Mouse (Mus musculus) stomach, postnatal 0 days (tissue): Measurements from ENCODE around the gene Vamp8. TPM values are rescaled to one million over a fixed set of nuclear protein-coding genes. Genes with fewer than 3 reads are reported as not detected.

Experiments used
- ATAC-seq: fragments of 200-750 bp; cut with Nextera tagmentation; 2 replicates; pipeline ENCODE4 v1.8.0; 2017; ENCODE audit not compliant: low FRiP score, low TSS enrichment
- DNase-seq: peaks from one replicate; pipeline ENCODE4 v3.0.0-alpha.2; 2016; ENCODE audit warnings: low spot score
- H3K27ac ChIP-seq: fragments of 300-500 bp; sonication (generic); replicated peaks from 2 replicates; pipeline ENCODE4 v1.5.1; 2014; ENCODE audit warnings: mild to moderate bottlenecking, control low read depth
- H3K27me3 ChIP-seq: fragments of 300-500 bp; sonication (generic); 2 replicates; pipeline ENCODE4 v1.6.1; 2014; ENCODE audit warnings: low read length; ENCODE audit not compliant: control insufficient read depth, insufficient read depth
- H3K36me3 ChIP-seq: fragments of 300-500 bp; sonication (generic); 2 replicates; pipeline ENCODE4 v1.6.1; 2014; ENCODE audit warnings: low read length, mixed read lengths; ENCODE audit not compliant: control insufficient read depth, insufficient read depth
- H3K4me1 ChIP-seq: fragments of 300-500 bp; sonication (generic); replicated peaks from 2 replicates; pipeline ENCODE4 v1.6.1; 2014; ENCODE audit warnings: antibody characterized with exemption; ENCODE audit not compliant: control insufficient read depth, insufficient read depth
- H3K4me2 ChIP-seq: fragments of 300-500 bp; sonication (generic); replicated peaks from 2 replicates; pipeline ENCODE4 v1.6.1; 2014; ENCODE audit warnings: low read depth, mild to moderate bottlenecking, control low read depth, moderate library complexity
- H3K4me3 ChIP-seq: fragments of 300-500 bp; sonication (generic); 2 replicates; pipeline ENCODE4 v1.5.1; 2014; ENCODE audit warnings: low read depth, low read length, control low read depth
- H3K9ac ChIP-seq: fragments of 300-500 bp; sonication (generic); 2 replicates; pipeline ENCODE4 v1.6.1; 2014; ENCODE audit warnings: mild to moderate bottlenecking, low read length, control low read depth, mixed read lengths
- H3K9me3 ChIP-seq: fragments of 300-500 bp; sonication (generic); 2 replicates; pipeline ENCODE4 v1.6.1; 2016; ENCODE audit warnings: low read length; ENCODE audit not compliant: control insufficient read depth
- CTCF ChIP-seq: IDR thresholded peaks from 2 replicates; pipeline ENCODE4 v1.5.1; 2016; ENCODE audit warnings: antibody characterized with exemption, low read depth, mild to moderate bottlenecking, moderate library complexity
- EP300 ChIP-seq: optimal IDR thresholded peaks from 2 replicates; pipeline ENCODE3; 2016; ENCODE audit warnings: antibody characterized with exemption
- WGBS: fragments of 180-500 bp; shearing (Covaris S2); extraction: QIAGEN DNeasy Blood & Tissue Kit; methylation state at CpG from one replicate; pipeline ENCODE4 v1.1.7; 2014; 5-methylcytosine and 5-hydroxymethylcytosine counted together
- polyA plus RNA-seq: library from polyadenylated mRNA; unstranded; fragments of >200 nt; fragmentation: Nextera tagmentation; extraction: Ambion mirVana; gene quantifications from 2 replicates; pipeline ENCODE4 v1.2.1, GENCODE M21; 2015

The Vamp8 gene
- polyA plus RNA-seq, 1 experiment from 2014 or later = 368 TPM

GRCm38 (mm10) chr6:72367460-72367974 lies 23.0 kb downstream of the Vamp8 start:
- no peak for ATAC-seq
- no peak overlapping the region for H3K9ac ChIP-seq
- 81% methylated on average over 4 of the region's 4 CpGs for WGBS
- H3K9me3 ChIP-seq = no peaks in the 10 kb centered on the region
- no peak for DNase-seq
- H3K4me2 ChIP-seq = no peak overlapping the region
- H3K36me3 ChIP-seq = no peaks in the 10 kb centered on the region
- H3K27ac ChIP-seq = no peak overlapping the region
- no peaks in the 10 kb centered on the region for H3K27me3 ChIP-seq
- no peak overlapping the region for H3K4me3 ChIP-seq
- TF ChIP-seq CTCF (no peak), EP300 (no peak)
- peaks cover 6% of the 10 kb centered on the region; the same call in 1 of the 2 replicates for H3K4me1 ChIP-seq

GRCm38 (mm10) chr6:72366844-72367443 lies 23.6 kb downstream of the Vamp8 start, which contains the start of gene Rnf181:
TSS of gene Rnf181 (minus strand) at chr6:72366956.
- Histone ChIP-seq H3K36me3 (no peaks in the 10 kb centered on the region), H3K27me3 (no peaks in the 10 kb centered on the region), H3K27ac (no peak within 1 kb of the TSS), H3K4me2 (no peak within 1 kb of the TSS), H3K9ac (no peak within 1 kb of the TSS), H3K4me1 (peaks cover 6% of the 10 kb centered on the region; the same call in 1 of the 2 replicates), H3K4me3 (no peak within 1 kb of the TSS), H3K9me3 (no peaks in the 10 kb centered on the region)
- TF ChIP-seq EP300 (no peak), CTCF (no peak)
- no peak for ATAC-seq
- DNase-seq = no peak
- 75% methylated on average over 4 of the region's 4 CpGs for WGBS

- H3K27ac ChIP-seq = no peak overlapping the region
- H3K36me3 ChIP-seq = no peaks in the 10 kb centered on the region
- DNase-seq (no peak), ATAC-seq (no peak)
- H3K4me3 ChIP-seq = no peak overlapping the region
- H3K9ac ChIP-seq = no peak overlapping the region
- H3K4me2 ChIP-seq = no peak overlapping the region
- no peak for TF ChIP-seq EP300
- TF ChIP-seq CTCF = no peak
- no peaks in the 10 kb centered on the region for H3K27me3 ChIP-seq
- peaks cover 7% of the 10 kb centered on the region for H3K4me1 ChIP-seq
- 64% methylated on average over 3 of the region's 3 CpGs for WGBS
- H3K9me3 ChIP-seq = no peaks in the 10 kb centered on the region
Measured at GRCm38 (mm10) chr6:72366304-72366703, 24.2 kb downstream of the Vamp8 start.

- TF ChIP-seq CTCF (no peak), EP300 (no peak)
- WGBS = 70% methylated on average over 6 of the region's 6 CpGs
- DNase-seq (no peak), ATAC-seq (no peak)
- H3K36me3 ChIP-seq = no peaks in the 10 kb centered on the region
- no peak overlapping the region for H3K27ac ChIP-seq
- no peaks in the 10 kb centered on the region for H3K9me3 ChIP-seq
- H3K4me1 ChIP-seq = peaks cover 9% of the 10 kb centered on the region
- no peak overlapping the region for H3K9ac ChIP-seq
- no peaks in the 10 kb centered on the region for H3K27me3 ChIP-seq
- no peak overlapping the region for H3K4me2 ChIP-seq
- no peak overlapping the region for H3K4me3 ChIP-seq
Measured at GRCm38 (mm10) chr6:72364985-72365384, 25.5 kb downstream of the Vamp8 start.

GRCm38 (mm10) chr6:72364009-72364408 lies 26.5 kb downstream of the Vamp8 start:
- Histone ChIP-seq H3K4me2 (no peak overlapping the region), H3K36me3 (0 out of 2 replicates have a peak, but pooled peaks cover 2% of the 10 kb centered on the region), H3K27me3 (no peaks in the 10 kb centered on the region), H3K9me3 (no peaks in the 10 kb centered on the region), H3K9ac (no peak overlapping the region), H3K27ac (no peak overlapping the region), H3K4me1 (peaks cover 9% of the 10 kb centered on the region), H3K4me3 (no peak overlapping the region)
- TF ChIP-seq EP300 (no peak), CTCF (peak; percentile 52)
- no peak for DNase-seq
- 46% methylated on average over 7 of the region's 7 CpGs for WGBS
- ATAC-seq = no peak
